Mouse (Mus musculus): Measurements from ENCODE around the gene Ablim2. TPM values are rescaled to one million over a fixed set of nuclear protein-coding genes. Genes with fewer than 3 reads are reported as not detected.
A peak's percentile ranks its signal among the peaks of the same experiment; 100 is the strongest.

The Ablim2 gene
- polyA plus RNA-seq, 1 experiment from 2014 or later, result 4.1 TPM

DNA sequence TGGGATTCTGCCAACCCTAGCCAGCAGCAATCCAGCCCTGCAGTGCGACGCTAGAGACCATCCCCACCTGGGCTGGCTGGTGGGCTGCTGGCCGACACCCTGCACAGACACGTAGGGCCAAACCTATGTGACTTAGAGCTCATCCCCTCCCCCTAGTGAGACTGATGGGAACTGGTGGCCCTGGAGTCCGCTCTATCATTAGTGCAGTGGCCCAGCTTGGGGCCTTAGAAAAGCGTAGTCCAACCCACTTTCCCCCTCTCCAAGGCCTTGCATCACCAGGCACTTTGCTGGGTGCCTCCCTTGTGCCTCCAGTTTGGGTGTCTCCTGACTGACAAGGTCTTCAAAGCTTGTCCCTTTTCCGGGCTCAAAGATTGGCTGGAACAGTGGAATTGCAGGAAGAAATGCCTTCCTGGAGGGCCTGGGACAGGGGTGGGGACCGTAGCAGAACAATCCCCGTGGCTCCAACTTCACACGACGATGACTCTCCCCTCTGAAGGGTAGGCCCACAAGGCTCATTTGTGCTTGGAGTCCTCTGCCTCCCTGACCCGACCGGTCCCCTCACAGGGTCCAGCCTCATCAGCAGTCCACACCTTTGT lies 16.4 kb upstream of the Ablim2 start:
- no peak overlapping the region for H3K4me3 ChIP-seq (replicated peaks)
- no peak overlapping the region; the same call in 1 of the 2 replicates for H3K27ac ChIP-seq
- H3K9ac ChIP-seq, result no peak overlapping the region
- no peaks in the 10 kb centered on the region for H3K9me3 ChIP-seq
- no peaks in the 10 kb centered on the region for H3K36me3 ChIP-seq
- 47% methylated on average over 13 of the region's 13 CpGs for WGBS
- H3K4me1 ChIP-seq (replicated peaks), result peaks cover 33% of the 10 kb centered on the region
- no peak for ATAC-seq
- H3K27me3 ChIP-seq (replicated peaks), result no peaks in the 10 kb centered on the region
- no peak overlapping the region for H3K4me2 ChIP-seq (replicated peaks)

DNA sequence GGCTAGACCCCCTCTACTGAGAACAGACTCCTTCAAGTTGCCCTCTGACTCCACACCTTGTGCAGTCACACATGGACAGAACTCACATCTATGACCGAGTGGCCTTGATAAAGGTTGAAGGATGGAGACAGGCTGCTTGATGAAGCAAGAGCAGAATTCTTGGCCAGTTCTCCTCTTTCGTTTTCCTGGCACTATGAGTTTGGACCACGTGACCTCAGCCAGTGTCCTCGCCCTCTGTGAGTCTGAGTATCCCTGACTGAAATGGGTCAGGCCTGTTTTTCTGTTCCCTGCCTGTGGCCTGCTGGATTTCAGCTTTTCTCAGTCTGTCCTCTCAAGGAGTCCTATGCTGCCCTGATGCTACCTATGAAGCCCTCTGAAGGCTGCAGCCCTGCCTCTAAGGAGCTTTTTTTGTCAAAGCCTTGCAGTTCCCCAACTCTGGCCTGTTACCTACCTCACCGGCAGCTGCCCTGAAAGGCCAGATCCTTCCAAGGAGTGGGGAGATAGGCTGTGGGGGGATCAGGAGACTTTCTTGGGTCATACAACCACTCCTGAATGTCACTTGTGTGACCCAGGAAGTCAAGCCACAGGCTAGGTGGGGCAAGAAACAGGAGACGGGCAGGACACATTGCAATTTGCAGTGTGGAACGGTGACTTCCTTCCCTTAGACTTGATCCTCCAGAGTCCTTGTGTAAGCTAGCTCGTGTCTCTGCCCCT lies 14.3 kb upstream of the Ablim2 start:
- no peak for ATAC-seq
- no peak overlapping the region for H3K9ac ChIP-seq
- no peaks in the 10 kb centered on the region for H3K36me3 ChIP-seq
- H3K4me3 ChIP-seq (replicated peaks), result no peak overlapping the region
- H3K4me2 ChIP-seq (replicated peaks), result no peak overlapping the region
- WGBS, result 72% methylated on average over 8 of the region's 8 CpGs
- peaks cover 21% of the 10 kb centered on the region for H3K4me1 ChIP-seq (replicated peaks)
- no peak overlapping the region for H3K27ac ChIP-seq
- no peaks in the 10 kb centered on the region for H3K9me3 ChIP-seq
- H3K27me3 ChIP-seq (replicated peaks), result no peaks in the 10 kb centered on the region

DNA sequence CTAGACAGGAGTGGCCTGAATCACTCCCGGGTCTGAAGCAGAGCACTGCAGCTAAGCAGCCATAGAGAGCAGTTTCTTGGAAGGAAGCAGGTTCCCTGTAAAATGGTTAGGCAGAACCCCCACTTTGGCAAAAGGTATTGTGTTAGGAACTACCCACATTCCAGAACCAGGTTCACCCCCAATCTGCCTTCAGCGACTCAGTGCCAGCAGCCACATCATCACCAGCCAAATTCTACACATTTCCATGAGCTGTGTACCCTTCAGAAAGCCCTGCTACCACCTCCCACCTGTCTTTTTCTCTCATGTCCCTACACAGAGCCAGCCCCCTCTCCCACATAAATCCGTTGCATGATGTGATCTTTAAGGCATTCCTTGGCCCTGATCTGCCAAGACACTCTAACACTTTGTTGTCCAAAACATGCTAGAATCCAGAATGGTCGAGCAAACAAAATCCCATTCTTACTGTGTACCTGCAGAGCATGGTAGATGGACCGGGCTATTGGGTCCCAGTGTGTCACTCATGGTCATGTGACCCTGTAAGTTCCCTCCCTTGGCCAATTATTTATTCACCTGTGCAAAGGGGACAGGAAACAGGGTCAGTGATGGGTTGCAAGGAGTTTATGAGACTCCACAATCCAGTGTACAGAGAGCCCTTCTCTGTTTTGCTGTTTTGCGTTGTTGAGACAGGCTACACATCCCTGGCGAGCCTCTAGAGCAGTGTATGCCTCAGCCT lies 13.5 kb upstream of the Ablim2 start:
- 82% methylated on average over 7 of the region's 7 CpGs for WGBS
- no peaks in the 10 kb centered on the region for H3K27me3 ChIP-seq (replicated peaks)
- no peaks in the 10 kb centered on the region for H3K9me3 ChIP-seq
- H3K4me3 ChIP-seq (replicated peaks), result no peak overlapping the region
- no peak overlapping the region for H3K9ac ChIP-seq
- H3K27ac ChIP-seq, result no peak overlapping the region
- H3K4me1 ChIP-seq (replicated peaks), result peaks cover 21% of the 10 kb centered on the region
- H3K4me2 ChIP-seq (replicated peaks), result no peak overlapping the region
- no peaks in the 10 kb centered on the region for H3K36me3 ChIP-seq
- ATAC-seq, result no peak

DNA sequence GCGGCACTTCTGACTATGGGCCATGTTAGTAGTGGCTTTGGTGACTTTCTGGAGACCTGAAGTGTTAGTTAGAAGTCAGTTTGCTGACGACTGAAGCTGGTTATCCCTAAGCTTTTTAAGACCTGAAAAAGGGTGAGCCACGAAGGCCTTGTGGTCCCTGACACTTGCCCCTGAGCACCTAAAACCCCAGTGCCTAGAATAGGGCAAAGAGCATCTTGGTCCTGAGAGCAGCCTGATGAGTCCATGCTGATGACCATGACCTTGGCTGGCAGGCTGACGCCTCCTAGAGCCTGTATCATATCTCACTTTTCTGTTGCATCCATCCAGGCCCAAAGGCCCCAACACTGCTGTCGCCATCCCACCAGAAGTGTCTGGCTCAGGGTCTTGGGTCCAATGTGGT lies 12.3 kb upstream of the Ablim2 start:
- Histone ChIP-seq H3K9me3 (no peaks in the 10 kb centered on the region), H3K4me1 (replicated peaks) (peaks cover 17% of the 10 kb centered on the region), H3K36me3 (no peaks in the 10 kb centered on the region), H3K4me2 (replicated peaks) (no peak overlapping the region), H3K27me3 (replicated peaks) (no peaks in the 10 kb centered on the region), H3K4me3 (replicated peaks) (no peak overlapping the region), H3K9ac (no peak overlapping the region), H3K27ac (no peak overlapping the region)
- 88% methylated on average over 5 of the region's 5 CpGs for WGBS
- ATAC-seq, result no peak

DNA sequence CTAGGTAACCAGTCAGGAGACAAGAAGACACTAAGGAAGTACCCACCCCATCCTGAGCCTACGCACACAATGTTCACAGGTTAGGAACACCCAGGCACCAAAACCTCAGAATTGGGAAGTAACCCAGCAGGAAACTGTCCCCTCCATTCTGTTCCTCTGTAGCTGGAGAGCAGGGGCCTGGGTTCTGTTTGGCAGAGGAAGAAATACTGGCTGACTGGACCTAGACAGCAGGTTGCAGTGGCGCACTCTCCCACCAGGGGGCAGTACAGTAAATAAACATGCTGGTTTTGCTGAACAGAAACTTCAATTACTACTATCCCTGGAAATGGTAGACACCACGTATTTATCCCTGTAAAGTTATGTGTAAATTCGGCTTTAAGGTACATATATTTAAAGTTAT lies 10.8 kb upstream of the Ablim2 start:
- Histone ChIP-seq H3K4me3 (replicated peaks) (no peak overlapping the region), H3K27ac (no peak overlapping the region), H3K4me1 (replicated peaks) (peaks cover 4% of the 10 kb centered on the region; the same call in 1 of the 2 replicates), H3K9me3 (no peaks in the 10 kb centered on the region), H3K36me3 (no peaks in the 10 kb centered on the region), H3K4me2 (replicated peaks) (no peak overlapping the region), H3K27me3 (replicated peaks) (no peaks in the 10 kb centered on the region), H3K9ac (no peak overlapping the region)
- ATAC-seq, result no peak
- WGBS, result 30% methylated on average over 4 of the region's 4 CpGs

DNA sequence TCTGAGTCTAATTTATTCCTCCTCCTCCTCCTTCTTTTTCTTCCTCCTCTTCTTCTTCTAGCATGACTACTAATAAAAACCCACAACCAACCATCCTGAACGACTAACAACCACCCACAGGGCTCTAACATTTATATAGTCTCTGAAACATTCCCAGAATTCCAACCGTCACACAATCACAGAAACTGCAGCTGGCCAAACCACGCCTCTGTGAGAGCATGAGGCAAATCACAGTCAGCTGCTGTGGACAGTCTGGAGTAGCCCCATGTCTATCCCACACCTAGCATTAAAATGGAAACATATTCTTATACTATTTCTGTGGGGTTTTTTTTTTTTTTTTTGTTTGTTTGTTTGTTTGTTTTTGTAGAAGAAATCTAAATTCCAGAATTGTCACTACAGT lies 8.3 kb upstream of the Ablim2 start:
- Histone ChIP-seq H3K9ac (no peak overlapping the region), H3K4me2 (replicated peaks) (no peak overlapping the region), H3K9me3 (no peaks in the 10 kb centered on the region), H3K27ac (no peak overlapping the region), H3K36me3 (no peaks in the 10 kb centered on the region), H3K4me3 (replicated peaks) (no peak overlapping the region), H3K4me1 (replicated peaks) (no peaks in the 10 kb centered on the region), H3K27me3 (replicated peaks) (no peaks in the 10 kb centered on the region)
- 59% methylated on average over 3 of the region's 3 CpGs for WGBS
- ATAC-seq, result no peak

DNA sequence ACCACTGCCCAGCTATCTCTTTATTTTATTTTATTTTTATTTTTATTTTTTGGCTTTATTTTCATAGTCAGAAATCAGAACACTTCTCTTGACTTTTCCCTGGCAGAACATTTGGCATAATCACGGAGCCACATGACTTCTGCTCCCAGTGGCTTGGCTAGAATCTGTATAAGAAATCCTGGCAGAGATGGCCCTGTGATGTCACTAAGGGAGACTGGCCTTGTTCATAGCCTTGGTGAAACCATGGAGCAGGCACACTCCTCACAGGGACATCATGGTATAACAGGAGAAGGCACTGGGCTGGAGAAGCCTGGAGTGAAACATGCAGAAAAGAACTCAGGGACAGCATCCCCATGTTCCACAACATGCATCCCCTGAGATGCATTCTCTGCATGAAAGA lies 7.7 kb upstream of the Ablim2 start:
- H3K4me2 ChIP-seq (replicated peaks), result no peak overlapping the region
- H3K36me3 ChIP-seq, result no peaks in the 10 kb centered on the region
- H3K9ac ChIP-seq, result no peak overlapping the region
- H3K4me3 ChIP-seq (replicated peaks), result no peak overlapping the region
- WGBS, result 90% methylated on average over 1 of the region's 1 CpGs
- no peaks in the 10 kb centered on the region for H3K4me1 ChIP-seq (replicated peaks)
- H3K27ac ChIP-seq, result no peak overlapping the region
- H3K9me3 ChIP-seq, result no peaks in the 10 kb centered on the region
- ATAC-seq, result no peak
- no peaks in the 10 kb centered on the region for H3K27me3 ChIP-seq (replicated peaks)

DNA sequence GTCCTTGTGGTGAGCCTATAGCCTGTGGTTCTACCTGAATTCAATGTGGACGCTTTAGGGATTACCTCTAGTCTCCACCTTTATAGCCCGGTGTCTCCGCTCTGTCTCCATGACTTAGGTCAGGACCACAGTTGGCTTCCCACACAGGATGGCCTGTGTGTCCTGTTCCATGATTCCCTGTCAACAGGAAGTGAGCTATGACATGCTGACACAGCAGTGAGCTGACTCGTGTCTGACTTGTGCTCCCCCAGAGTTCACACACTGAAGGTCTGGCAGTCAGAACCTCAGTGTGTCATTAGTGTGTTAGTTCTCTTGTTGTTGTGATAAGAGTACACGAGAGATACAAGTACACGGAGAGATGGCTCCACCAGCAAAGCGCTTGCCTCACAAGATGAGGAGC lies 6.7 kb upstream of the Ablim2 start:
- H3K9ac ChIP-seq, result no peak overlapping the region
- no peaks in the 10 kb centered on the region for H3K4me1 ChIP-seq (replicated peaks)
- H3K4me3 ChIP-seq (replicated peaks), result no peak overlapping the region
- H3K36me3 ChIP-seq, result no peaks in the 10 kb centered on the region
- H3K27me3 ChIP-seq (replicated peaks), result peaks cover 5% of the 10 kb centered on the region; the same call in 1 of the 2 replicates
- no peaks in the 10 kb centered on the region for H3K9me3 ChIP-seq
- no peak for ATAC-seq
- H3K27ac ChIP-seq, result no peak overlapping the region
- no peak overlapping the region for H3K4me2 ChIP-seq (replicated peaks)
- 76% methylated on average over 7 of the region's 7 CpGs for WGBS

DNA sequence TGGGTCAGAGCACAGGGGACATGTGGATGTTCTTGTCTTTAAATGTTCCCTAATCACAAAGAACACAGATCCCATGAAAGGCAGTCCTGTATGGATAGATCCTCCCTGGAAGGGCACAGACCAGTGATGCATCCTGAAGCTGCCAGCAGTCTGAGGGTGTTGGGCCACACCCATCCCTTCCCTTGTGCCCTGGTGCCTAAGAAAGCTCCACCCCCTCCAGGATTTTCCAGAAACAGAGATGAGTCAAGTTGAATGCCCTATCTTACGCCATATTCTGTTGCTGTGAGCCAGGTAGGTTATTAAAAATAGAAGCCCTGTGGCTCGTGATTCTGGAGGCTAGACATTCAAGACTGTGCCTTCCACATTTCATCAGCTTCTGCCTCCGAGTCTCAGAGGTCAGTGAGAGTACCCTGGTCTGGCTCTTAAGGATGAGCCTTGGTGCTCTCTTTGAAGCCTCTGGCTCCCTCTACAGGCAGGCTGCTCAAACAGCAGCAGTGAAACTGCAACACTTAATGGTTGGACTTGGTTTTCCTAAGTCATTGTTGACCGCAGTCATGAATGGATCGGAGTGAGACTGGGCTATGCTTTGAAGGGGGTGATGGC lies 2.4 kb upstream of the Ablim2 start:
- H3K4me1 ChIP-seq (replicated peaks), result peaks cover 12% of the 10 kb centered on the region
- no peak overlapping the region for H3K4me2 ChIP-seq (replicated peaks)
- 26% methylated on average over 5 of the region's 5 CpGs for WGBS
- no peaks in the 10 kb centered on the region for H3K9me3 ChIP-seq
- peaks cover 38% of the 10 kb centered on the region for H3K27me3 ChIP-seq (replicated peaks)
- H3K27ac ChIP-seq, result no peak overlapping the region
- no peak overlapping the region for H3K9ac ChIP-seq
- ATAC-seq, result no peak
- no peaks in the 10 kb centered on the region for H3K36me3 ChIP-seq
- H3K4me3 ChIP-seq (replicated peaks), result no peak overlapping the region

DNA sequence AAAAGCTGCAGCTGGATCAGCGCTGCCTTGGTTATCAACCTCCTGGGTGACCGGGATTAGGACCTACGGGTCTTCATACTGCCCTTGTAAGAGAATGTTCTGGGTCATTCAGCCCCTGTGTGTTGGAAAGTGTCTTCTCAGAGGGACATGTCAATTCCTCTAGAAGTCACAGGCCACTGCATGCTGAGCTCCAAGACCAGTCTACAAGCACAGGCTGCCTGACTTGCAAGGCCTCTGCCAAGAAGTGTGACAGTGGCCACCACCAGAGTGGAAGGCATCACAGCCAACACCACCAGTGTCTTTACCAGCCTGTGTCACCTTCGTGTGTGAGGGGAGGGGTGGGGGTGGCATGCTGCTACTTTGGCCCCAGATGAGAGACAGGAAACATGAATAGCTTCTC lies 1.7 kb upstream of the Ablim2 start:
- H3K9ac ChIP-seq, result no peak overlapping the region
- 78% methylated on average over 4 of the region's 4 CpGs for WGBS

DNA sequence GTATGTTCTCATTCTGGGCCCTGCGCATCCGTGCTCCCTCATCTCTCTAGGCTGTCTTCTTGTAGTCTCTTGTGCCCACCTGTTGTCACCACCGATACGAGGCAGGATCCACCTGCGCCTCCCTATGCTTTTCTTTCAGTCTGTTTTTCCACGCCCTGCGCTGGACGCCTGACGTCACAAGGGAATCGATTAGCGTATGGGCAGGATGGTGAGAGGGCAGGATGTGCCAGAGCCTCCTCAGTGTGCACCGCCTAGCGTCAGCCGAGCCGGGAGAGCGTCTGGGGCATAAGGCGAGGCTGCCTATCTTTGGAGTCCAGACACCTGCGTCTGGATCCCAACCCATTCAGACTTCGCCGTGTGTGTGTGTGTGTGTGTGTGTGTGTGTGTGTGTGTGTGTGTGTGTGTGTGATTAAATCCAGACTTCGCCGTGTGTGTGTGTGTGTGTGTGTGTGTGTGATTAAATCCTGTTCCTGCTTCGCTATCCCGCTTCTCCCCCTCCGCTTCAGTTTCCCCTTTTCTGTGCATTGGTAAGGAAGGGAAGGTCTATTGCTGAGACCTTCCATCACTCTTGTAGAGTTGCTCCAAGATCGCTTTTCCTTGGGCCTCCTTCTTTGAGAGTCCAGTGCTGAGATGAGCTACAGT lies 562 bp upstream of the Ablim2 start:
- H3K36me3 ChIP-seq, result no peaks in the 10 kb centered on the region
- peaks cover 12% of the 10 kb centered on the region for H3K4me1 ChIP-seq (replicated peaks)
- 0 out of 2 replicates have a peak overlapping the region, but pooled peaks have one; percentile 14 for H3K27ac ChIP-seq
- H3K4me2 ChIP-seq (replicated peaks), result peak overlapping the region; percentile 99
- H3K9ac ChIP-seq, result peak overlapping the region; percentile 23; the same call in 1 of the 2 replicates
- 11% methylated on average over 26 of the region's 26 CpGs for WGBS
- peaks cover 39% of the 10 kb centered on the region for H3K27me3 ChIP-seq (replicated peaks)
- no peaks in the 10 kb centered on the region for H3K9me3 ChIP-seq
- ATAC-seq, result peak; percentile 62
- H3K4me3 ChIP-seq (replicated peaks), result peak overlapping the region; percentile 61

More for the DNA sequence above, 1.7 kb upstream of the Ablim2 start:
- Histone ChIP-seq H3K4me2 (replicated peaks) (no peak overlapping the region), H3K9me3 (no peaks in the 10 kb centered on the region), H3K4me1 (replicated peaks) (peaks cover 12% of the 10 kb centered on the region), H3K27ac (no peak overlapping the region), H3K4me3 (replicated peaks) (no peak overlapping the region), H3K36me3 (no peaks in the 10 kb centered on the region), H3K27me3 (replicated peaks) (peaks cover 39% of the 10 kb centered on the region)
- ATAC-seq, result no peak

Data from intestine, embryonic 15.5 days (tissue).